Mouse (Mus musculus) hematopoietic stem cell, adult 5-6 weeks (primary cell): ENCODE measurements around the gene Anxa6. TPM values are rescaled to one million over a fixed set of nuclear protein-coding genes. Genes with fewer than 3 reads are reported as not detected.

Experiments used
- total RNA-seq: library from RNA; stranded (forward); fragments of 172-1452, 232-1000 nt; gene quantifications from 2 replicates; pipeline ENCODE4 v1.2.3, GENCODE M21; 2017

Anxa6 gene
- total RNA-seq, 1 experiment from 2014 or later, result 62.0 TPM

Other genes with a start within 250 kb of the Anxa6 start
- 94.8 and 117 TPM in 2 replicates for gene Cdc42se2, start 245.8 kb downstream of the Anxa6 start, total RNA-seq
- gene Lyrm7, start 172.5 kb downstream of the Anxa6 start, total RNA-seq, result 2.5 and 3.1 TPM in 2 replicates
- gene Hint1, start 167.1 kb downstream of the Anxa6 start, total RNA-seq, result 302 and 467 TPM in 2 replicates
- 0.19 TPM in 1 of 2 replicates, not detected in the other for gene Gpx3, start 131.0 kb downstream of the Anxa6 start, total RNA-seq
- gene Tnip1, start 70.5 kb downstream of the Anxa6 start, total RNA-seq, result 26.6 and 44.4 TPM in 2 replicates
- gene Ccdc69, start 44.7 kb upstream of the Anxa6 start, total RNA-seq, result 47.6 and 48.7 TPM in 2 replicates
- 70.1 and 79.8 TPM in 2 replicates for gene Gm2a, start 64.7 kb upstream of the Anxa6 start, total RNA-seq
- gene Slc36a3, start 118.3 kb upstream of the Anxa6 start, total RNA-seq, result not detected in 2 replicates
- gene Slc36a2, start 151.6 kb upstream of the Anxa6 start, total RNA-seq, result not detected in 2 replicates
- gene Slc36a1, start 170.9 kb upstream of the Anxa6 start, total RNA-seq, result 2.7 and 6.4 TPM in 2 replicates